Mouse (Mus musculus): ENCODE data around the gene Gm13289. TPM values are rescaled to one million over a fixed set of nuclear protein-coding genes. Genes with fewer than 3 reads are reported as not detected.
A peak's percentile ranks its signal among the peaks of the same experiment; 100 is the strongest.
"Not testable (repeated sequence)": the region's sequence is repeated elsewhere in the genome, so short reads cannot be mapped to it uniquely, and the experiment has no call there.

Gene Gm13289
- polyA plus RNA-seq, 1 experiment = not detected

DNA sequence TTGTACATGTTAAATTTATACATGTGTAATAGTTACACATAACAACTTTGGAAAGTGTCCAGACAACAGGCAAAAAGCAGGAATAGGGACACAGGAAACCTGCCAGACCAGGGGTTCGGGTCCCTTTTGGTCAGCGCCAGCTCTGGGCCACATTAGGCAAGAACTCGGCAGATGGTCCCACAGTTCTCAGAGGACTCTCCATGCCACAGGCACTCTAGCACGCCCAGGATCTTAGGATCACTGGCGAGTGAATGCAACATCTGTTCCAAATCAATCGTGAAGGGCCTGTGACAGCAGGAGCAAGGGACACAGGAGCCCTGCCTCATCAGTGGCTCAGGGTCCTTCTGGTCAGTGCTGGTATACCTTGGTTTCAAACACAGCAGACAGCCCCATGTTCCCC, 26.8 kb upstream of the Gm13289 start:
- WGBS = 89% methylated on average over 6 of the region's 6 CpGs
- H3K4me3 ChIP-seq (ENCODE audit: extremely low read depth, insufficient read depth, insufficient read length) = no peak overlapping the region
- no peaks in the 10 kb centered on the region for H3K36me3 ChIP-seq (ENCODE audit: control insufficient read depth, insufficient read depth, low read length)
- no peaks in the 10 kb centered on the region for H3K27me3 ChIP-seq (ENCODE audit: control insufficient read depth, insufficient read depth, low read length)
- TF ChIP-seq CTCF (IDR thresholded peaks at IDR 0.05; ENCODE audit: extremely low read depth, insufficient read depth, insufficient read length, insufficient replicate concordance) = no peak
- no peak for TF ChIP-seq POLR2A (IDR thresholded peaks at IDR 0.05; ENCODE audit: low read depth, low read length)
- no peaks in the 10 kb centered on the region for H3K4me1 ChIP-seq (ENCODE audit: control insufficient read depth, insufficient read depth, insufficient read length)
- no peak for DNase-seq (ENCODE audit: low read depth in 1 of 2, low spot score in 2 of 2)
- H3K27ac ChIP-seq (ENCODE audit: insufficient read depth, low read length) = no peak overlapping the region

GRCm38 (mm10) chr4:88754818-88755340, 21.8 kb upstream of the Gm13289 start, which contains the start of gene Gm13271:
TSS of gene Gm13271 (plus strand) at chr4:88754868.
- not testable (repeated sequence) for H3K36me3 ChIP-seq (ENCODE audit: control insufficient read depth, insufficient read depth, low read length); H3K4me3 ChIP-seq (ENCODE audit: extremely low read depth, insufficient read depth, insufficient read length); H3K27me3 ChIP-seq (ENCODE audit: control insufficient read depth, insufficient read depth, low read length); H3K4me1 ChIP-seq (ENCODE audit: control insufficient read depth, insufficient read depth, insufficient read length); H3K27ac ChIP-seq (ENCODE audit: insufficient read depth, low read length)
- 94% methylated on average over 15 of the region's 15 CpGs for WGBS
- peak in 1 of 2 experiments; percentile 70 for DNase-seq (ENCODE audit: low read depth in 1 of 2, low spot score in 2 of 2)

GRCm38 (mm10) chr4:88756581-88757513, 19.9 kb upstream of the Gm13289 start:
- WGBS = 7% methylated on average over 29 of the region's 31 CpGs
- DNase-seq (ENCODE audit: low read depth in 1 of 2, low spot score in 2 of 2) = peak in 1 of 2 experiments; percentile 32

GRCm38 (mm10) chr4:88757628-88758031, 19.1 kb upstream of the Gm13289 start:
- not testable (repeated sequence) for H3K36me3 ChIP-seq (ENCODE audit: control insufficient read depth, insufficient read depth, low read length); H3K27me3 ChIP-seq (ENCODE audit: control insufficient read depth, insufficient read depth, low read length); H3K4me1 ChIP-seq (ENCODE audit: control insufficient read depth, insufficient read depth, insufficient read length)
- peak overlapping the region; percentile 97 for H3K27ac ChIP-seq (ENCODE audit: insufficient read depth, low read length)
- H3K4me3 ChIP-seq (ENCODE audit: extremely low read depth, insufficient read depth, insufficient read length) = peak overlapping the region; percentile 83; the same call in 1 of the 2 replicates
- WGBS = 1% methylated on average over 21 of the region's 21 CpGs
- TF ChIP-seq CTCF (IDR thresholded peaks at IDR 0.05; ENCODE audit: extremely low read depth, insufficient read depth, insufficient read length, insufficient replicate concordance) = peak; percentile 60; the same call in 1 of the 2 replicates
- DNase-seq (ENCODE audit: low read depth in 1 of 2, low spot score in 2 of 2) = peak; percentile 80 to 81

More at GRCm38 (mm10) chr4:88756581-88757513, 19.9 kb upstream of the Gm13289 start:
- H3K4me3 ChIP-seq (ENCODE audit: extremely low read depth, insufficient read depth, insufficient read length) = peak overlapping the region; percentile 83
- H3K27ac ChIP-seq (ENCODE audit: insufficient read depth, low read length) = peak overlapping the region; percentile 97
- not testable (repeated sequence) for H3K36me3 ChIP-seq (ENCODE audit: control insufficient read depth, insufficient read depth, low read length); H3K27me3 ChIP-seq (ENCODE audit: control insufficient read depth, insufficient read depth, low read length); H3K4me1 ChIP-seq (ENCODE audit: control insufficient read depth, insufficient read depth, insufficient read length)

- DNase-seq (ENCODE audit: low read depth in 1 of 2, low spot score in 2 of 2); H3K4me1 ChIP-seq (ENCODE audit: control insufficient read depth, insufficient read depth, insufficient read length); H3K27ac ChIP-seq (ENCODE audit: insufficient read depth, low read length); H3K4me3 ChIP-seq (ENCODE audit: extremely low read depth, insufficient read depth, insufficient read length); H3K36me3 ChIP-seq (ENCODE audit: control insufficient read depth, insufficient read depth, low read length); H3K27me3 ChIP-seq (ENCODE audit: control insufficient read depth, insufficient read depth, low read length): not testable (repeated sequence)
- WGBS = 90% methylated on average over 9 of the region's 9 CpGs
These were observed 18.0 kb upstream of the Gm13289 start for GRCm38 (mm10) chr4:88758751-88759150.

DNA sequence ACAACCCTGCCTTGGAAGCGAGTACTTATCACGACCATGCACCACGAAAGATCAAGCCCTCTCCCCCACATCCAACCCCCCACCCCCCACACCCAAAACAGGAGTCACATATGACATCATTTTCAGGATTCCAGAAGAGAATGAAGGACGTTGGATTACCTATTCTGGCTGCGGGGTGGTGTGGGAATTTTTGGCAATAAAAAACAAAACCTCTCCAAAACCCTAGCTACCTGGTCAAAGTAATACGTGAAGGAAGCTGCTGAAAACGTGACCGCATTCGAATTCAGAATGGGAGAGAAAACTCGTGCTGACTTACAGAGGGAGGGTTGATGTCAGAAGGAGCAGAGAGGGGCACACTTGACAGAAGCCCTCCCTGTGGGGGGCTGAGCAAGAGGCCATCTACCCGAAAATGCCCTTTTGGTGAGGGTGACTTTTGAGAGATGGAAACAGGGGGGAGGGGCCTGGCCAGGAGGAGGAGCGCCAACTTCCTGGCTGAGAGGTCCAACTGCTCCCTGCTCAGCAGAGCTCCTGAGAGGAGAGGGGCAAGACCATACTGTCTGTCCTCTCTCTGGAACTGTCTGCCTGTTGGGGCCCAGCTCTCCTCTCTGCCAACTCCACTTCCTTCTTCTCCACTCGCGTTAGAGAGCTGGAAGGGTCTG, 17.0 kb upstream of the Gm13289 start, which contains the start of gene Gm13283:
Gm13283 (plus strand) TSS at position 510 of the 659 bp plus-strand sequence.
- not testable (repeated sequence) for H3K27me3 ChIP-seq (ENCODE audit: control insufficient read depth, insufficient read depth, low read length); H3K36me3 ChIP-seq (ENCODE audit: control insufficient read depth, insufficient read depth, low read length); H3K4me1 ChIP-seq (ENCODE audit: control insufficient read depth, insufficient read depth, insufficient read length)
- DNase-seq (ENCODE audit: low read depth in 1 of 2, low spot score in 2 of 2) = peak in 1 of 2 experiments; percentile 26
- Histone ChIP-seq H3K27ac (ENCODE audit: insufficient read depth, low read length) (peak within 1 kb of the TSS; percentile 50; the same call in 1 of the 2 replicates), H3K4me3 (ENCODE audit: extremely low read depth, insufficient read depth, insufficient read length) (peak within 1 kb of the TSS; percentile 61)
- 19% methylated on average over 11 of the region's 14 CpGs for WGBS

DNA sequence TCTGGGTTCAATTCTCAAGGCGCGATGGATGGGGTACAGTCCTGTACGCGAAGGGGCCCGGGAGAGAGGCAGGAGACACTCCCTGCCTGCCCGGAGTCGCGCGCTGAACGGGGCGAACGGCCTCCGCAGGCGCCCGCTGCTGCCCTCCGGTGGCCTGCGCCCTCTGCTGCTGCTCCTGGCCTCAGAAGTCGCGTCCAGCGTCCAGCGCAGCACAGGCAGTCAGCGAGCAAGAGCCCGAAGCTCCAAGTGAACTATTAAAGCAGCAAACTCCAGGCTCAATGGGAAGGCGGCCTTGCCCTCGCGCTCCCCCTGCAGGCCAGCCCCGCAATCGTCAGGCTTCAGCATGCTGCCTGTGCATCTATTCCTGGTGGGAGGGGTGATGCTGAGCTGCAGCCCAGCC, 16.3 kb upstream of the Gm13289 start:
- not testable (repeated sequence) for H3K27me3 ChIP-seq (ENCODE audit: control insufficient read depth, insufficient read depth, low read length); H3K4me1 ChIP-seq (ENCODE audit: control insufficient read depth, insufficient read depth, insufficient read length); H3K36me3 ChIP-seq (ENCODE audit: control insufficient read depth, insufficient read depth, low read length)
- peak; percentile 50 to 52 for DNase-seq (ENCODE audit: low read depth in 1 of 2, low spot score in 2 of 2)
- Histone ChIP-seq H3K4me3 (ENCODE audit: extremely low read depth, insufficient read depth, insufficient read length) (peak overlapping the region; percentile 61), H3K27ac (ENCODE audit: insufficient read depth, low read length) (peak overlapping the region; percentile 50; the same call in 1 of the 2 replicates)
- WGBS = under 1% methylated on average over 26 of the region's 28 CpGs

DNA sequence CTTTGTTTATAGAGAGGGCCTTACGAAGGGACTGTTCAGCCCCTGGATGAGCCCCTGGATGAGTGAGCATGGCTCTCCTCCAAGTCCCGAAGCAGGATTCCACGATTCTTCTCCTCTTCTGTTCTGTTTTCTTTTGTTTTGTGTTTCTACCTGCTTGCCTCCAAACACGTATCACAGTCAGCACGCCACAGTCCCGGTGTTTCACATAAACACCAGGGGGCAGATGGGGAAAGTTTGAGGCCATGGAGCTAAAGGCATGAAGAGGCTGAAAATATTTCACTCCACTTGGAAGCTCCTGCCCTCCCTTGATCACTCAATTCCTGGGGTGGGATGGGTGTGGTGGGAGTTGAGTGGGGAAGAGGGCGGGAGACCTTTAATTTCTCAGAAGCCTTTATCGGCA, 14.9 kb upstream of the Gm13289 start:
- not testable (repeated sequence) for H3K4me1 ChIP-seq (ENCODE audit: control insufficient read depth, insufficient read depth, insufficient read length); H3K27ac ChIP-seq (ENCODE audit: insufficient read depth, low read length); H3K27me3 ChIP-seq (ENCODE audit: control insufficient read depth, insufficient read depth, low read length); H3K36me3 ChIP-seq (ENCODE audit: control insufficient read depth, insufficient read depth, low read length); H3K4me3 ChIP-seq (ENCODE audit: extremely low read depth, insufficient read depth, insufficient read length)
- 73% methylated on average over 6 of the region's 8 CpGs for WGBS
- peak in 1 of 2 experiments; percentile 69 for DNase-seq (ENCODE audit: low read depth in 1 of 2, low spot score in 2 of 2)

- not testable (repeated sequence) for H3K4me1 ChIP-seq (ENCODE audit: control insufficient read depth, insufficient read depth, insufficient read length); H3K36me3 ChIP-seq (ENCODE audit: control insufficient read depth, insufficient read depth, low read length); DNase-seq (ENCODE audit: low read depth in 1 of 2, low spot score in 2 of 2); H3K27me3 ChIP-seq (ENCODE audit: control insufficient read depth, insufficient read depth, low read length); H3K4me3 ChIP-seq (ENCODE audit: extremely low read depth, insufficient read depth, insufficient read length); H3K27ac ChIP-seq (ENCODE audit: insufficient read depth, low read length)
- 60% methylated on average over 9 of the region's 9 CpGs for WGBS
These were observed 14.4 kb upstream of the Gm13289 start for GRCm38 (mm10) chr4:88762341-88762740.

Measured in spleen, adult 2 months (tissue).